Comparison of ENCODE assay signal across 15 mouse cellular contexts in the genomic region with DNA sequence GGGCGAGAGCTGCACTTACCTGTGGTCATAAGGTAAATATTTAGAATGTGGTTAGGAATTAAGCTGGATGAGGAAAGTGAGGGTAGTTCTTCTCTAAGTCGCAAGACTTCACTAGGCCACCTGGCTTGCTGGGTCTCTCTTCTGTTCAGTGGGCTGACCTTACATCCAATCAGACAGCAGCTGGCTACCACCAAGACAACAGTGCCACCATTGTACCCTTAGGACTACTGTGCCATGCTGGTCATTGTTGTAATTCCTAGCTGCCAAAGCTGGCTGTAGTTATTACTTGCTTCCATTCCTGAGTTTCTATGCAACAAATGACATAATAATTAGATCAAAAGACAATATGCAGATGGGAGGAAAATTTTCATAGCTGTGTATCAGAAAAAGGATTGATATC.
"Had no signal": no experiment of that assay in that cellular context is flagged by ENCODE, and none has a peak within 500 bp of the region (broad histone marks: within the 10 kb centered on the region; RNA-seq: fewer than 3 reads in every experiment).

No protein-coding gene starts in this region.

- H3K4me2 ChIP-seq: liver, embryonic 13.5 days; liver, embryonic 15.5 days; midbrain, embryonic 11.5 days; midbrain, embryonic 13.5 days; midbrain, embryonic 15.5 days; neural tube, embryonic 12.5 days; stomach, embryonic 15.5 days had no signal

- DNase-seq: liver, embryonic 13.5 days; liver, postnatal 0 days; lung, adult 2 months; right cerebral cortex, postnatal 14 days; thymus, adult 18-20 months; thymus, postnatal 14 days; thymus, postnatal 36 days had no signal

- H3K27me3 ChIP-seq: liver, embryonic 13.5 days; liver, embryonic 15.5 days; megakaryocyte, embryonic 14.5 days; midbrain, embryonic 13.5 days; midbrain, embryonic 15.5 days; neural tube, embryonic 12.5 days; stomach, embryonic 15.5 days had no signal

- H3K4me1 ChIP-seq: liver, embryonic 13.5 days; liver, embryonic 15.5 days; midbrain, embryonic 13.5 days; midbrain, embryonic 15.5 days; neural tube, embryonic 12.5 days; stomach, embryonic 15.5 days had no signal

- H3K27ac ChIP-seq: liver, embryonic 13.5 days; liver, embryonic 15.5 days; macrophage; midbrain, embryonic 13.5 days; midbrain, embryonic 15.5 days; neural tube, embryonic 12.5 days; stomach, embryonic 15.5 days had no signal

- H3K4me3 ChIP-seq: liver, embryonic 13.5 days; liver, embryonic 15.5 days; megakaryocyte, embryonic 14.5 days; midbrain, embryonic 13.5 days; midbrain, embryonic 15.5 days; neural tube, embryonic 12.5 days; stomach, embryonic 15.5 days had no signal

- H3K9ac ChIP-seq: liver, embryonic 13.5 days; liver, embryonic 15.5 days; liver, postnatal 0 days; midbrain, embryonic 13.5 days; midbrain, embryonic 15.5 days; neural tube, embryonic 12.5 days; stomach, embryonic 15.5 days had no signal

- ATAC-seq: liver, postnatal 0 days; midbrain, embryonic 13.5 days; midbrain, embryonic 15.5 days had no signal

- H3K9me3 ChIP-seq: liver, embryonic 13.5 days; liver, embryonic 15.5 days; midbrain, embryonic 13.5 days; midbrain, embryonic 15.5 days; neural tube, embryonic 12.5 days; stomach, embryonic 15.5 days had no signal

- H3K36me3 ChIP-seq: liver, embryonic 13.5 days; liver, embryonic 15.5 days; midbrain, embryonic 13.5 days; midbrain, embryonic 15.5 days; neural tube, embryonic 12.5 days; stomach, embryonic 15.5 days had no signal
